Mouse (Mus musculus) heart, adult 2 months (tissue): ENCODE data around the gene Tex19.2.

Experiments
- CTCF ChIP-seq: fragments of 200-600 bp; IDR thresholded peaks from 2 replicates; pipeline ENCODE4 v1.8.1; 2022; ENCODE audit warnings: antibody characterized with exemption, mild to moderate bottlenecking, moderate library complexity
- EP300 ChIP-seq: fragments of 200-500 bp; IDR thresholded peaks from 2 replicates; pipeline ENCODE4 v1.6.1; 2011; ENCODE audit warnings: low read depth, low read length, control low read depth; ENCODE audit not compliant: insufficient read depth
- POLR2A ChIP-seq: fragments of 200-500 bp; IDR thresholded peaks from 2 replicates; pipeline ENCODE4 v1.6.1; 2011; ENCODE audit warnings: mild to moderate bottlenecking, low read depth, low read length, control low read depth; ENCODE audit not compliant: insufficient read depth

GRCm38 (mm10) chr11:121159971-121160370, 41.5 kb upstream of the Tex19.2 start, which contains the start of gene Uts2r:
- no peak for TF ChIP-seq EP300
- no peak for TF ChIP-seq CTCF
- no peak for TF ChIP-seq POLR2A
